Mouse (Mus musculus): ENCODE measurements around the gene Stk38. TPM values are rescaled to one million over a fixed set of nuclear protein-coding genes. Genes with fewer than 3 reads are reported as not detected.
"Not testable (repeated sequence)": the region's sequence is repeated elsewhere in the genome, so short reads cannot be mapped to it uniquely, and the experiment has no call there.

Stk38 gene
- polyA plus RNA-seq, 1 experiment from 2014 or later, result 130 TPM

DNA sequence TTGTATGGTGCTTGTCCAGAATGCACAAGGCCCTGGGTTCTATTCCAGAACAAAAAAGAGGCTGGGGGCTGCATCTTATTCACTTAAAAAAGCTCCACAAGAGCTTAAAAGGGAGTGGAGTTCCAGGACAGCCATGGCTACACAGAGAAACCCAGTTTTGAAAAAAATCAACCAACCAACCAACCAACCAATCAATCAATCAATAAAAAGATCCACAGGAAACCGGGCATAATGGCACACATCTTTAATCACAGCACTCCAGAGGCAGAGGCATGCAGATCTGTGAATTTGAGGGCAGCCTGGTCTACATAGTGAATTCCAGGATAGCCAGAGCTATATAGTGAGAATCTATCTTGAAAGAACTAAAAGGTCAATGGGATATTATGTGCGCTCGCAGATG, 2.8 kb downstream of the Stk38 start:
- Histone ChIP-seq H3K27ac (ENCODE audit: low read depth, low read length) (no peak overlapping the region), H3K4me2 (no peak overlapping the region), H3K27me3 (ENCODE audit: control insufficient read depth, insufficient read depth, low read length) (no peaks in the 10 kb centered on the region), H3K9me3 (ENCODE audit: control insufficient read depth, low read length) (no peaks in the 10 kb centered on the region), H3K9ac (ENCODE audit: low read length) (no peak overlapping the region), H3K36me3 (ENCODE audit: control insufficient read depth, insufficient read depth, low read length) (peaks cover 7% of the 10 kb centered on the region; the same call in 1 of the 2 replicates), H3K4me1 (ENCODE audit: control insufficient read depth, insufficient read depth, low read length) (peaks cover 10% of the 10 kb centered on the region), H3K4me3 (ENCODE audit: low read depth, low read length) (no peak overlapping the region)
- DNase-seq (ENCODE audit: low spot score, missing footprints) (peak; percentile 59), ATAC-seq (ENCODE audit: low FRiP score) (no peak)
- WGBS, result 93% methylated on average over 3 of the region's 3 CpGs

- peaks cover 10% of the 10 kb centered on the region for H3K4me1 ChIP-seq (ENCODE audit: control insufficient read depth, insufficient read depth, low read length)
- ATAC-seq (ENCODE audit: low FRiP score) (no peak), DNase-seq (ENCODE audit: low spot score, missing footprints) (peak; percentile 23)
- H3K4me3 ChIP-seq (ENCODE audit: low read depth, low read length), result no peak overlapping the region
- no peak overlapping the region for H3K27ac ChIP-seq (ENCODE audit: low read depth, low read length)
- H3K9me3 ChIP-seq (ENCODE audit: control insufficient read depth, low read length), result no peaks in the 10 kb centered on the region
- H3K27me3 ChIP-seq (ENCODE audit: control insufficient read depth, insufficient read depth, low read length), result no peaks in the 10 kb centered on the region
- H3K9ac ChIP-seq (ENCODE audit: low read length), result no peak overlapping the region
- peaks cover 11% of the 10 kb centered on the region; the same call in 1 of the 2 replicates for H3K36me3 ChIP-seq (ENCODE audit: control insufficient read depth, insufficient read depth, low read length)
- H3K4me2 ChIP-seq, result no peak overlapping the region
- 71% methylated on average over 1 of the region's 1 CpGs for WGBS
Observed at GRCm38 (mm10) chr17:29003740-29004139, 4.1 kb downstream of the Stk38 start.

DNA sequence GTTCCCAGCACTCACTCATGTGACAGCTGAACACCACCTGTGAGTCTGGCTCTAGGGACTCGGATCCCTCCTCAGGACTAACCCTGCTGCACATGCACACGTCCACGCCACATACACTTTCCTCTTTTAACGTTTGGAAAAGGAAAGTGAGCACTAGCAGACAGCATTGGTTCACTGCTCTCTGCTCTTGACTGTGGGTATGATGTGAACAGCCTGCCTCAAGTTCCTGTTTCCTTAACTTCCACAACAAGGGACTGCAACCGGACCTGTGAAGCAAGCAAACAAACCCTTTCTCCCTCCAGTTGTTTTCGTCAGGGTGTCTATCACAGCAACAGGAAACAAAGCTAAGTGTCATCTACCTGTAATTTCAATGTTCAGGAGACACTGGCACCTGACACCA, 7.3 kb downstream of the Stk38 start:
- H3K9ac ChIP-seq (ENCODE audit: low read length), result no peak overlapping the region
- H3K27ac ChIP-seq (ENCODE audit: low read depth, low read length), result no peak overlapping the region
- H3K4me3 ChIP-seq (ENCODE audit: low read depth, low read length), result no peak overlapping the region
- H3K4me2 ChIP-seq, result no peak overlapping the region
- ATAC-seq (ENCODE audit: low FRiP score) (no peak), DNase-seq (ENCODE audit: low spot score, missing footprints) (no peak)
- H3K36me3 ChIP-seq (ENCODE audit: control insufficient read depth, insufficient read depth, low read length), result peaks cover 11% of the 10 kb centered on the region; the same call in 1 of the 2 replicates
- no peaks in the 10 kb centered on the region for H3K9me3 ChIP-seq (ENCODE audit: control insufficient read depth, low read length)
- no peaks in the 10 kb centered on the region for H3K4me1 ChIP-seq (ENCODE audit: control insufficient read depth, insufficient read depth, low read length)
- H3K27me3 ChIP-seq (ENCODE audit: control insufficient read depth, insufficient read depth, low read length), result no peaks in the 10 kb centered on the region
- 90% methylated on average over 6 of the region's 6 CpGs for WGBS

DNA sequence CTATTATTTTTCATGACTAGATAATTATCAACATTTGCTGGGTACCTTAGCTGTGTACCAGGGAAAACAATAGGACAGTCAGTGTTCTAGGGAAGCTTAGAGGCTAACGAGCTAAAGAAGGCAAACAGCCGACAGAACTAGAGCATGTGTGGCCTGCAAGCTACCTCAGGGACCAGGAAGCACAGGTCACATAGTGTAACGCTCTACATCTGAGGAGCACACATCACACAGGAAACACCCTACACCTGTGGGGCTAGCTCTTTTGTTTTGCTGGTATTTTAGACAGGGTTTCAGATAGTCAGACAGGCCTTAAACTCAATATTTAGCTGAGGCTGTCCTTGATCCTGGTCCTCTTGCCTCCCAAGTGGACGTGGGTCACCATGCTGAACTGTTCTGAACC, 13.2 kb downstream of the Stk38 start:
- no peak overlapping the region for H3K4me2 ChIP-seq
- H3K9ac ChIP-seq (ENCODE audit: low read length), result no peak overlapping the region
- no peaks in the 10 kb centered on the region for H3K9me3 ChIP-seq (ENCODE audit: control insufficient read depth, low read length)
- H3K4me3 ChIP-seq (ENCODE audit: low read depth, low read length), result no peak overlapping the region
- H3K4me1 ChIP-seq (ENCODE audit: control insufficient read depth, insufficient read depth, low read length), result no peaks in the 10 kb centered on the region
- H3K36me3 ChIP-seq (ENCODE audit: control insufficient read depth, insufficient read depth, low read length), result peaks cover 5% of the 10 kb centered on the region; the same call in 1 of the 2 replicates
- H3K27ac ChIP-seq (ENCODE audit: low read depth, low read length), result no peak overlapping the region
- DNase-seq (ENCODE audit: low spot score, missing footprints), result no peak
- no peaks in the 10 kb centered on the region for H3K27me3 ChIP-seq (ENCODE audit: control insufficient read depth, insufficient read depth, low read length)
- 96% methylated on average over 4 of the region's 4 CpGs for WGBS
- ATAC-seq (ENCODE audit: low FRiP score), result no peak

DNA sequence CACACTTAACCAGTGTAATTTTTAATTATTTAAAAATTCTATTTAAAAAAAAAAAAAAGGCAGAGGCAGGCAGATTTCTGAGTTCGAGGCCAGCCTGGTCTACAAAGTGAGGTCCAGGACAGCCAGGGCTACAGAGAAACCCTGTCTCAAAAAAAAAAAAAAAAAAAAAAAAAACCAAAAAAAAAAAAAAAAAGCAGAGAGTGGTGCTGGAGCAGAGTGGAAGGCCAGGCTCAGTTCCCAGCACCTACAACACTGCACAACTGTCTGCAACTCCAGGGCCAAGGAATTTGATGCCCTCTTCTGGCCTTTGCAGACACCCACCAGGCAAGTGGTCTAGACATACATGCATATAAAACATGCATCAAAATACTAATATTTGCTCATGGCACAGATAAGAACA, 14.8 kb downstream of the Stk38 start:
- 89% methylated on average over 1 of the region's 1 CpGs for WGBS
- not testable (repeated sequence) for H3K36me3 ChIP-seq (ENCODE audit: control insufficient read depth, insufficient read depth, low read length); H3K27ac ChIP-seq (ENCODE audit: low read depth, low read length); H3K27me3 ChIP-seq (ENCODE audit: control insufficient read depth, insufficient read depth, low read length); H3K4me3 ChIP-seq (ENCODE audit: low read depth, low read length); H3K9me3 ChIP-seq (ENCODE audit: control insufficient read depth, low read length); H3K4me1 ChIP-seq (ENCODE audit: control insufficient read depth, insufficient read depth, low read length); ATAC-seq (ENCODE audit: low FRiP score); H3K9ac ChIP-seq (ENCODE audit: low read length); H3K4me2 ChIP-seq; DNase-seq (ENCODE audit: low spot score, missing footprints)

DNA sequence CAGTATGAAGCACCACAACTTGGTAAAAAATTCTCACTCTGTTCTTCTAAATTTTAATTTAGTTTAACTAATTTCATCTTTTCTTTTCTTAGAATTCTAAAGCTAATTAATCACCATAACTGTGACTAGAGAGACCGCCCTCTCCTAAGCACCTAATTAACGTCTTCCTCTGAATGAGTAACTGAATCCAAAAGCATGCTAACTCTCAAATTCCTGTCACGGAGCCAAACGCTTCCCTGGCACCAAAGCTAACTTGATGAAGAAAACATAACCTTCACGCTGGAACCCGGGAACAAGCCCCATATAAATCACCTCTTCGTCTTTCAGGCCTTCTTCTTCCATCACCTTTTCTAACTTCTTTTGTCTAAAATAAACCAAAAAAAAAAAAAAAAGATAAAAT, 15.7 kb downstream of the Stk38 start:
- no peak overlapping the region for H3K27ac ChIP-seq (ENCODE audit: low read depth, low read length)
- ATAC-seq (ENCODE audit: low FRiP score) (no peak), DNase-seq (ENCODE audit: low spot score, missing footprints) (no peak)
- H3K4me3 ChIP-seq (ENCODE audit: low read depth, low read length), result no peak overlapping the region
- no peak overlapping the region for H3K4me2 ChIP-seq
- H3K9ac ChIP-seq (ENCODE audit: low read length), result no peak overlapping the region
- WGBS, result 90% methylated on average over 7 of the region's 7 CpGs
- no peaks in the 10 kb centered on the region for H3K9me3 ChIP-seq (ENCODE audit: control insufficient read depth, low read length)
- peaks cover 11% of the 10 kb centered on the region; the same call in 1 of the 2 replicates for H3K36me3 ChIP-seq (ENCODE audit: control insufficient read depth, insufficient read depth, low read length)
- no peaks in the 10 kb centered on the region for H3K4me1 ChIP-seq (ENCODE audit: control insufficient read depth, insufficient read depth, low read length)
- no peaks in the 10 kb centered on the region for H3K27me3 ChIP-seq (ENCODE audit: control insufficient read depth, insufficient read depth, low read length)

DNA sequence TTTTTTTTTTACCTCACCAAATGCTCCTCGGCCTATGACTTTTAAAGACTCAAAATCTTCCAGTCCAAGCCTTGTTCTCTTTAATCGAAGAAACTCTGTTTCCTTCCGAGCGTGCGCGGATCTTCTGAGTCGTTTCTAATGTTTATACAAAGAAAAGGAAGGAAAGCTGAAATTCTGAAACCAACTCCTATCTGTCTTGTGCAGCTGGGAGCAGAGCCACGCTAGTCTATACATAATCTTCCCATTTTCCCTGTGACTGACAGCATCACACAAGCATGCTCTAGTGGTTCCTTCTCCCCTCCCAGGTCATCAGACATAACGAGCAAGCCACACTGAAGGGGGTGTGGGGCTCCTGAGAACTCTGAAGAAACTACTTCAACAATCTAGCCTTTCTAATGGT, 16.5 kb downstream of the Stk38 start:
- Histone ChIP-seq H3K27me3 (ENCODE audit: control insufficient read depth, insufficient read depth, low read length) (no peaks in the 10 kb centered on the region), H3K4me2 (no peak overlapping the region), H3K4me3 (ENCODE audit: low read depth, low read length) (no peak overlapping the region), H3K9ac (ENCODE audit: low read length) (no peak overlapping the region), H3K4me1 (ENCODE audit: control insufficient read depth, insufficient read depth, low read length) (no peaks in the 10 kb centered on the region), H3K9me3 (ENCODE audit: control insufficient read depth, low read length) (no peaks in the 10 kb centered on the region), H3K27ac (ENCODE audit: low read depth, low read length) (no peak overlapping the region), H3K36me3 (ENCODE audit: control insufficient read depth, insufficient read depth, low read length) (peaks cover 15% of the 10 kb centered on the region)
- DNase-seq (ENCODE audit: low spot score, missing footprints) (no peak), ATAC-seq (ENCODE audit: low FRiP score) (no peak)
- WGBS, result 93% methylated on average over 9 of the region's 9 CpGs

- Histone ChIP-seq H3K4me1 (ENCODE audit: control insufficient read depth, insufficient read depth, low read length) (no peaks in the 10 kb centered on the region), H3K27me3 (ENCODE audit: control insufficient read depth, insufficient read depth, low read length) (no peaks in the 10 kb centered on the region), H3K9ac (ENCODE audit: low read length) (no peak overlapping the region), H3K27ac (ENCODE audit: low read depth, low read length) (no peak overlapping the region), H3K36me3 (ENCODE audit: control insufficient read depth, insufficient read depth, low read length) (peaks cover 17% of the 10 kb centered on the region), H3K4me2 (no peak overlapping the region), H3K4me3 (ENCODE audit: low read depth, low read length) (no peak overlapping the region), H3K9me3 (ENCODE audit: control insufficient read depth, low read length) (no peaks in the 10 kb centered on the region)
- DNase-seq (ENCODE audit: low spot score, missing footprints), result no peak
- WGBS, result 94% methylated on average over 4 of the region's 4 CpGs
- no peak for ATAC-seq (ENCODE audit: low FRiP score)
Observed at GRCm38 (mm10) chr17:28990060-28990459, 17.7 kb downstream of the Stk38 start.

DNA sequence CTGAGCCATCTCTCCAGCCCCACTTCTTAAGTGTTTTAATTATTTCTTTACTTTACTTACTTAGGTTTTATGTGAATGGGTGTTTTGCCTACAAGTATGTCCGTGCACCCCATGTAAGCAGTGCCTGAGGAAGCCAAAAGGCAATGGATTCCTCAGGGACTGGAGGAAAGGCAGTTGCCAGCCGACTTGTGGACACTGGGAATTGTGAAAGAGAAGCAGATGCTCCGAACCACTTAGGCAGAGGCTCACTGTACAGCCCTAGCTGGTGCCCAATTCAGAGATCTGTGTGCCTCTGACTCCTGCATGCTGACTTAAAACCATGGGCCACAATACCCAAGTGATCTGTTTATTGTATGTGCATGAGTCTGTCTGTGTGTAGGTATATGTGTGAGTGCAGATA, 18.8 kb downstream of the Stk38 start:
- Histone ChIP-seq H3K4me1 (ENCODE audit: control insufficient read depth, insufficient read depth, low read length) (no peaks in the 10 kb centered on the region), H3K27ac (ENCODE audit: low read depth, low read length) (no peak overlapping the region), H3K36me3 (ENCODE audit: control insufficient read depth, insufficient read depth, low read length) (peaks cover 20% of the 10 kb centered on the region), H3K4me3 (ENCODE audit: low read depth, low read length) (no peak overlapping the region), H3K9ac (ENCODE audit: low read length) (no peak overlapping the region), H3K9me3 (ENCODE audit: control insufficient read depth, low read length) (no peaks in the 10 kb centered on the region), H3K27me3 (ENCODE audit: control insufficient read depth, insufficient read depth, low read length) (no peaks in the 10 kb centered on the region), H3K4me2 (no peak overlapping the region)
- no peak for ATAC-seq (ENCODE audit: low FRiP score)
- DNase-seq (ENCODE audit: low spot score, missing footprints), result no peak
- WGBS, result 91% methylated on average over 3 of the region's 3 CpGs

GRCm38 (mm10) chr17:28988291-28988690, 19.5 kb downstream of the Stk38 start:
- peaks cover 20% of the 10 kb centered on the region for H3K36me3 ChIP-seq (ENCODE audit: control insufficient read depth, insufficient read depth, low read length)
- no peaks in the 10 kb centered on the region for H3K9me3 ChIP-seq (ENCODE audit: control insufficient read depth, low read length)
- H3K9ac ChIP-seq (ENCODE audit: low read length), result no peak overlapping the region
- H3K27me3 ChIP-seq (ENCODE audit: control insufficient read depth, insufficient read depth, low read length), result no peaks in the 10 kb centered on the region
- DNase-seq (ENCODE audit: low spot score, missing footprints), result no peak
- H3K27ac ChIP-seq (ENCODE audit: low read depth, low read length), result no peak overlapping the region
- ATAC-seq (ENCODE audit: low FRiP score), result no peak
- H3K4me1 ChIP-seq (ENCODE audit: control insufficient read depth, insufficient read depth, low read length), result no peaks in the 10 kb centered on the region
- H3K4me3 ChIP-seq (ENCODE audit: low read depth, low read length), result no peak overlapping the region
- H3K4me2 ChIP-seq, result no peak overlapping the region
- WGBS, result 94% methylated on average over 4 of the region's 4 CpGs
